Mouse (Mus musculus) small intestine, adult 2 months (tissue): ENCODE measurements around the gene Camta1.

Experiments
- CTCF ChIP-seq: fragments of 200-500 bp; IDR thresholded peaks from 2 replicates; pipeline ENCODE4 v1.5.1; 2012; ENCODE audit warnings: low read depth, mild to moderate bottlenecking, control low read depth, inconsistent platforms, low read length, moderate library complexity, mixed read lengths; ENCODE audit not compliant: insufficient replicate concordance, insufficient read length; ENCODE audit errors: extremely low read depth
- POLR2A ChIP-seq: fragments of 200-500 bp; IDR thresholded peaks from 2 replicates; pipeline ENCODE4 v1.6.1; 2012; ENCODE audit warnings: low read depth, mild to moderate bottlenecking, control low read depth, inconsistent platforms, low read length, moderate library complexity

DNA sequence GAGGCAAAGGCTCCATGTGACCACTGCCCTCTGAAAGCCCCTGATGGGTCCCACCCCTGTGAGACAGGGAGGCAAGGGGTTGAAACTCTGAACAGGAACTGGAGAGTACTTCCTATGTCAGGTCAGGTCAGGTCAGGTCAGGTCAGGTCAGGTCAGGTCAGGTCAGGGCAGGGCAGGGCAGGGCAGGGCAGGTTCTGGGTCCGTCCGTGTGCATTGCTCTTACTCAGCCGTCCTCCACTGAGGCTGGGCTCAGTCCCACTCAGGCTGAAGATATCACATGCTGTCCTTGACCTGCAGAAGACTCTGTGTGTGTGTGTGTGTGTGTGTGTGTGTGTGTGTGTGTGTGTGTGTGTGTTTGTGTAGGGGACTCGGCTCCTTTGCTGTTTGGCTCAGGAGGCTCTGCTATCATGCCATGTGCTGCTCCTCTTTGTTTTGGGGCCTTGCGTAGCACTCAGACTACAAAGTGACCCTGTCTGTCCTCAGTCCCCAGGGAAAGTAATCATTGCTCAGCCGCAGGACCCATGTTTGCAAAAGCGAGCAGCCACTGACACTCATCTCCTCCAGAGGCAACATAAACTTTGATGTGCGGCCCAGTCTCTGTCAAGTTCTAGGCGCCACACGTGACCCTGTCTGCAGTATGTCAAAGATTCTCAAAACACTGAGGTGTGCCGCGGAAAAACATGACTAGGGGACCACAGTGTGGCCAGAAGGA, 488.7 kb downstream of the Camta1 start:
- no peak for TF ChIP-seq POLR2A
- TF ChIP-seq CTCF = no peak
